1 mouse cellular context compared by ENCODE assay signal in the genomic region with DNA sequence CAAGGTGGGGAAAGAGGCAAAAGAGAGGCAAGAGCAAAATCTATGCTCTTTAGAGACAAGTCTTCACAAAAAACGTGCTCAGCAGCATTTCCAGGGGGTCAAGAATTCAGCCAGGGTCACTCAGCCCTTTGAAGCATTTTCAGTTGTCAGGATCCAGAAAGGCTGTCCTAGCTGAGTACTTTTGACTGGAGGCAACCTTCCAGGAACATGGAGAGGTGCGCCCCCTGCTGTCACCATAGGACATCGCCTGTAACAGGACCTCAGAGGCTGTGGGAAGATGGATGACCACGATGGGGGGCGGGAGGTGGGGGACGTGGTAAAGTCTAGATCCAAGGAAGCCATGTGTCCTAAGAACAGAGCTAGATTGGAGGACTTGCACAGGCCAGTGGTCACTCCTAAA.
TF ChIP-seq lines count a peak whose summit lies in the region.

No protein-coding gene starts in this region.

TF ChIP-seq in MEL, 35 proteins besides CTCF, POLR2A, EP300 and RAD21 (continued from another document):
- TF ChIP-seq POLR2AphosphoS5 (IDR thresholded peaks at IDR 0.05; ENCODE audit: borderline replicate concordance, low read depth, low read length) = no peak
- TF ChIP-seq USF2 (IDR thresholded peaks at IDR 0.05; ENCODE audit: borderline replicate concordance in 1 of 2, insufficient read depth in 1 of 2, low read depth in 1 of 2, low read length in 2 of 2) = no peak
- TF ChIP-seq POLR2AphosphoS2 (IDR thresholded peaks at IDR 0.05; ENCODE audit: low read length) = no peak
- TF ChIP-seq ZKSCAN1 (IDR thresholded peaks at IDR 0.05; ENCODE audit: low read depth, low read length) = no peak
- no peak for TF ChIP-seq MEF2A (IDR thresholded peaks at IDR 0.05; ENCODE audit: extremely low read depth, insufficient replicate concordance, low read depth, low read length, poor library complexity, severe bottlenecking)
TF ChIP-seq in MEL: peak in this region for 0.
